Mouse (Mus musculus): ENCODE results near the gene Ergic1. TPM values are rescaled to one million over a fixed set of nuclear protein-coding genes. Genes with fewer than 3 reads are reported as not detected.

The Ergic1 gene
- polyA plus RNA-seq, 1 experiment from 2014 or later: 97.0 TPM

DNA sequence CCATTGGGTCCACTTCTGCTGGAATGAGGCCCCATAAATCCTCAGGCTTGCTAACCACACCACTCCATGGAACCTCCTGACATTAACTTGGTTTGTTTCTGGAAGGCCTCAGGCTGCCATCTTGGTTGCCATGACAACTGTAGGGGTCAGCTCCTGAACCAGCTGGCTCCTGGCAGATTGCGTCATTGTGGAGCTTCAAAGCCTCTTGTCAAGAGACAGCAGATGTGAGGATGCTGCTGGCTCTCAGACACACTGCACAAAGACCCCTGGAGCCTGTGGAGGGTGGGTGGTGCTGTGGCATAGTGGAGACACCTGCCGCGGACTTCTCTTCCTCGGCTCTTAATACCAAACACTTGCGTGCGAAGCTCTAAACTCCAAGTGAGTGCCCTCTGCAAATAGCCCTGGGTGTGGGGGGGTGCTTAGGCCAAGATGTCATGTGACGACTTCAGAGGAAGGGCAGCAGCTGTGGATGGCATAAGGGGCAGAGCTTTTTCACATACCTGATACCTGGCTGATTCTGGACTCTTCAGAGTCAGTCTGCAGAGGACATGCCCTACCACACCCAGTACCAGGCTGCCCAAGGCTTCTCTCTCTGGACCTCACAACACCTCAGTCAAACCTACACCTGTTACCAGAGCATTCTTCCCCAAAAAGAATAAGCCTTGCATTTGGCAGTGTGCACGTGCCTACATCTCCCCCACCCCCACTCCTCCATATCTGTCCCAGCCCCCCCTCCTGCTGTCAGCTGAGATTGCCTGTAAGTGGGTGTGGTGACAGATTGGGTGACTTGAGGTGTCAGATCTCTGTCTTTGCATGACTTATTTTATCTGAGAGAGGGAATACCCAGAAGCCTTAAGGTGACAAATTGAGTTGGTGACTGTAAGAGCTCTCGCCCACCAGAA lies 83.5 kb downstream of the Ergic1 start:
- ATAC-seq: peak; percentile 60
- no peaks in the 10 kb centered on the region for H3K4me1 ChIP-seq (ENCODE audit: control insufficient read depth, insufficient read depth, low read depth, low read length)
- 41% methylated on average over 9 of the region's 9 CpGs for WGBS
- no peaks in the 10 kb centered on the region for H3K27me3 ChIP-seq (replicated peaks; ENCODE audit: control insufficient read depth, insufficient read depth, low read length)
- H3K36me3 ChIP-seq (ENCODE audit: control insufficient read depth, insufficient read depth, low read length): peaks cover 41% of the 10 kb centered on the region
- no peak overlapping the region for H3K27ac ChIP-seq (ENCODE audit: low read depth, low read length)
- H3K4me3 ChIP-seq (ENCODE audit: low read length): no peak overlapping the region
- no peak overlapping the region for H3K4me2 ChIP-seq (ENCODE audit: low read length)
- no peaks in the 10 kb centered on the region for H3K9me3 ChIP-seq (ENCODE audit: control insufficient read depth, low read length)
- H3K9ac ChIP-seq (ENCODE audit: low read depth, low read length): no peak overlapping the region

GRCm38 (mm10) chr17:26645411-26645854 lies 84.1 kb downstream of the Ergic1 start:
- Histone ChIP-seq H3K9ac (ENCODE audit: low read depth, low read length) (no peak overlapping the region), H3K4me1 (ENCODE audit: control insufficient read depth, insufficient read depth, low read depth, low read length) (no peaks in the 10 kb centered on the region), H3K36me3 (ENCODE audit: control insufficient read depth, insufficient read depth, low read length) (peaks cover 39% of the 10 kb centered on the region), H3K4me2 (ENCODE audit: low read length) (no peak overlapping the region), H3K27ac (ENCODE audit: low read depth, low read length) (no peak overlapping the region), H3K9me3 (ENCODE audit: control insufficient read depth, low read length) (no peaks in the 10 kb centered on the region), H3K27me3 (replicated peaks; ENCODE audit: control insufficient read depth, insufficient read depth, low read length) (no peaks in the 10 kb centered on the region), H3K4me3 (ENCODE audit: low read length) (no peak overlapping the region)
- no peak for ATAC-seq
- WGBS: 91% methylated on average over 8 of the region's 8 CpGs

DNA sequence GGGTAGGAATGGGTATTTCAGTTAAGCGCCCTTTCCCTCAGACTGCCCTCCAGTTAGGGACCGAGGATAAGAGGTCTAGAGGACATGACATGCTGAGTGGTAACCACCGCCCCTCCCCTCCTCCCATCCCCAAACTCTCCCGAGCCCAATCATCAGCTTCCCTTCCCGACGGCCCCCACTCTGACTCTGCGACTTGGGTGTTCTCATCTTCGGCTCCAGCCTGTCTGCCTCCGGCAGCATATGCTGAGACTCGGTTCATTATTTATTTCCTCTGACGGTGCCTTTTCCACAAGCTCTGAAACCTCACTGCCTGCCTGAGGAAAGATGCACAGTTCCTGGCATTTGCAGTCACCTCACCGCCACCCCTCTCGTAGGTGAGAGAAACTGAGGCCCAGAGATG lies 86.0 kb downstream of the Ergic1 start:
- peaks cover 23% of the 10 kb centered on the region for H3K36me3 ChIP-seq (ENCODE audit: control insufficient read depth, insufficient read depth, low read length)
- H3K4me1 ChIP-seq (ENCODE audit: control insufficient read depth, insufficient read depth, low read depth, low read length): no peaks in the 10 kb centered on the region
- ATAC-seq: no peak
- WGBS: 78% methylated on average over 13 of the region's 13 CpGs
- H3K27me3 ChIP-seq (replicated peaks; ENCODE audit: control insufficient read depth, insufficient read depth, low read length): no peaks in the 10 kb centered on the region
- no peak overlapping the region for H3K27ac ChIP-seq (ENCODE audit: low read depth, low read length)
- no peaks in the 10 kb centered on the region for H3K9me3 ChIP-seq (ENCODE audit: control insufficient read depth, low read length)
- no peak overlapping the region for H3K4me3 ChIP-seq (ENCODE audit: low read length)
- H3K4me2 ChIP-seq (ENCODE audit: low read length): no peak overlapping the region
- no peak overlapping the region for H3K9ac ChIP-seq (ENCODE audit: low read depth, low read length)

DNA sequence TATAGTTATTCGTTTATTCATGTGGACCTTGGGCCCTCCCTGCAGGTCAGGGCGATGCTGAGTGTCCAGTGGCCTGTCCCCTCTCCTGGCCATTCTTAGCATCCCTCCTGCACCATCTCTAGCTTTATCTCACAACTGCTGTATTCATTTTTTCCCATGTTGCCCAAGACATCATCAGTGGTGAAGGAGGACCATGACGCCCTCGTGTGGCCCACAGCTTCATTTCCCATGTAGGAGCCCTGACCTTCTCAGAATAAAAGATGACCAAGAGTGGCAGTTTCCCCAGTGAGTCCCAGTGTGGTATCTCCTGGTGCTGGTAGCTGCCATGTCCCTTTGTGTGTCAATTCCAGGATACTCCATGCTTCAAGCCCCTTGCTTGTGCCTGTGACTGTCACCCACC lies 88.3 kb downstream of the Ergic1 start:
- Histone ChIP-seq H3K4me2 (ENCODE audit: low read length) (no peak overlapping the region), H3K9ac (ENCODE audit: low read depth, low read length) (no peak overlapping the region), H3K27me3 (replicated peaks; ENCODE audit: control insufficient read depth, insufficient read depth, low read length) (no peaks in the 10 kb centered on the region), H3K9me3 (ENCODE audit: control insufficient read depth, low read length) (no peaks in the 10 kb centered on the region), H3K4me3 (ENCODE audit: low read length) (no peak overlapping the region), H3K36me3 (ENCODE audit: control insufficient read depth, insufficient read depth, low read length) (peaks cover 11% of the 10 kb centered on the region), H3K27ac (ENCODE audit: low read depth, low read length) (no peak overlapping the region), H3K4me1 (ENCODE audit: control insufficient read depth, insufficient read depth, low read depth, low read length) (no peaks in the 10 kb centered on the region)
- ATAC-seq: no peak
- WGBS: 82% methylated on average over 4 of the region's 4 CpGs

DNA sequence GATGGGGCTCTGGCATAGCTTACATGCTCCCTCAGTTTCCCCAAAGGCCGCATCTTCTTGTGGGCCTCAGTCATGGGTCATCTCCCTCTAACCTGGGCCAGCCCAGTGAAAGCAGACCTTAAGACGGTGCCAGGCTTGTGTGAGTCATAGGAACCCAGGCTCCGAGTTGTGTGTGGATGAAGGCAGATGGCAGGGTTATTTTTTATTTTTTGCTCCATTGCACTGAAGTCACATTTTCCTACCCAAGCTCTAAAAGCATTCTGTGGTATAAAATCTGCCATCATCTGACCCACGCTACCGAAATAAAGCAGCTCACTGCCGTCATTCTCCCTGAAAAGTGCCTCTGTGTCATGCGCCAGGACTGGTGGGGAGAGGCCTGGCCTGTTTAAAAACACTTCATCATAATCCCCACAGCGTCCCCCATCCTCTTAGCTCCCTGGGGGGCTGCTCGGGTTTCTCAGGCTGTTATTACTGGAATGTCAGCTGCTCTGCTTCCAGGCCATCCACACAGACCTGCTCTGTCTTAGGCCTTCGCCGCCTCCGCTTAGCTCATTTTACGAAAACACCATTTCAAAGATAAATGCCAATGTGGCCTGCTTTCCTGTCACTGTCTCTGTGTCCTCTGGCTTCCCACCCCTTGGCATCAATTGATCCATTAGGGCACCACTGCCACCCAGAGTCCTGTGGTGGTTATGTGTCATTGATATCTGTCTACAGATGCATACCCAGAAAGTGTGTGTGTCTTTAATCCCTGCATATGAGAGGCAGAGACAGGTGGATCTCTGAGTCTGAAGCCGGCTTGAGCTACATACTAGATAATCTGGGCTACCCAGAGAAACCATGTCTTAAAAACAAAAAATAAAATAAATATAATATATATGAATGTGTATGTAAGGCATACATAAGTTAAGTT lies 89.4 kb downstream of the Ergic1 start:
- no peaks in the 10 kb centered on the region for H3K27me3 ChIP-seq (replicated peaks; ENCODE audit: control insufficient read depth, insufficient read depth, low read length)
- no peak for ATAC-seq
- WGBS: 76% methylated on average over 14 of the region's 14 CpGs
- H3K4me2 ChIP-seq (ENCODE audit: low read length): no peak overlapping the region
- no peak overlapping the region for H3K4me3 ChIP-seq (ENCODE audit: low read length)
- H3K27ac ChIP-seq (ENCODE audit: low read depth, low read length): peak overlapping the region; percentile 48; the same call in 1 of the 2 replicates
- peaks cover 18% of the 10 kb centered on the region for H3K36me3 ChIP-seq (ENCODE audit: control insufficient read depth, insufficient read depth, low read length)
- H3K9me3 ChIP-seq (ENCODE audit: control insufficient read depth, low read length): no peaks in the 10 kb centered on the region
- H3K9ac ChIP-seq (ENCODE audit: low read depth, low read length): no peak overlapping the region; the same call in 1 of the 2 replicates
- H3K4me1 ChIP-seq (ENCODE audit: control insufficient read depth, insufficient read depth, low read depth, low read length): no peaks in the 10 kb centered on the region

GRCm38 (mm10) chr17:26658854-26659572 lies 97.7 kb downstream of the Ergic1 start:
- Histone ChIP-seq H3K9me3 (ENCODE audit: control insufficient read depth, low read length) (no peaks in the 10 kb centered on the region), H3K4me1 (ENCODE audit: control insufficient read depth, insufficient read depth, low read depth, low read length) (peaks cover 9% of the 10 kb centered on the region), H3K4me2 (ENCODE audit: low read length) (no peak overlapping the region), H3K36me3 (ENCODE audit: control insufficient read depth, insufficient read depth, low read length) (peaks cover 17% of the 10 kb centered on the region), H3K4me3 (ENCODE audit: low read length) (no peak overlapping the region), H3K9ac (ENCODE audit: low read depth, low read length) (no peak overlapping the region), H3K27me3 (replicated peaks; ENCODE audit: control insufficient read depth, insufficient read depth, low read length) (no peaks in the 10 kb centered on the region), H3K27ac (ENCODE audit: low read depth, low read length) (no peak overlapping the region)
- 34% methylated on average over 21 of the region's 21 CpGs for WGBS
- ATAC-seq: no peak

DNA sequence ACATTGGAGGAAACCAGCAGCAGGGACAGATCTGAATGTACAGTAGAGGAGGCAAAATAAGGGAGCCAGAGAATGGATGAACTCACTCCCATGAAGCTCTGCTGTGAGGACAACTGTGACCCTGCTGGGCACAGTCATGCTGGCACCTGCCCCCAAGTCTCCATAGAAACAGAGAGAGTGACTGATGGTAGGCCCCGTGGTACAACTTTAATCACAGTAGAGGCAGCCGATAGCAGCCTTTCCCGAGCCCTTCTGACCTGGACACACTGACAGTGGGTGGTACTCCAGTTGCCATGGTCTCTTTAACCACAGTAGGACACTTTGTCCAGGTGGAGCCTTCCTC lies 98.3 kb downstream of the Ergic1 start:
- no peak overlapping the region for H3K4me3 ChIP-seq (ENCODE audit: low read length)
- 43% methylated on average over 3 of the region's 3 CpGs for WGBS
- H3K27ac ChIP-seq (ENCODE audit: low read depth, low read length): no peak overlapping the region
- no peak overlapping the region for H3K4me2 ChIP-seq (ENCODE audit: low read length)
- no peaks in the 10 kb centered on the region for H3K27me3 ChIP-seq (replicated peaks; ENCODE audit: control insufficient read depth, insufficient read depth, low read length)
- peaks cover 9% of the 10 kb centered on the region for H3K4me1 ChIP-seq (ENCODE audit: control insufficient read depth, insufficient read depth, low read depth, low read length)
- H3K36me3 ChIP-seq (ENCODE audit: control insufficient read depth, insufficient read depth, low read length): peaks cover 17% of the 10 kb centered on the region
- H3K9ac ChIP-seq (ENCODE audit: low read depth, low read length): no peak overlapping the region
- no peaks in the 10 kb centered on the region for H3K9me3 ChIP-seq (ENCODE audit: control insufficient read depth, low read length)
- no peak for ATAC-seq

- Histone ChIP-seq H3K27ac (ENCODE audit: low read depth, low read length) (no peak overlapping the region), H3K27me3 (replicated peaks; ENCODE audit: control insufficient read depth, insufficient read depth, low read length) (no peaks in the 10 kb centered on the region), H3K9me3 (ENCODE audit: control insufficient read depth, low read length) (no peaks in the 10 kb centered on the region), H3K4me3 (ENCODE audit: low read length) (peak overlapping the region; percentile 13; the same call in 1 of the 2 replicates), H3K4me2 (ENCODE audit: low read length) (peak overlapping the region; percentile 50), H3K4me1 (ENCODE audit: control insufficient read depth, insufficient read depth, low read depth, low read length) (peaks cover 9% of the 10 kb centered on the region), H3K9ac (ENCODE audit: low read depth, low read length) (peak overlapping the region; percentile 51; the same call in 1 of the 2 replicates), H3K36me3 (ENCODE audit: control insufficient read depth, insufficient read depth, low read length) (peaks cover 10% of the 10 kb centered on the region)
- 24% methylated on average over 20 of the region's 21 CpGs for WGBS
- peak; percentile 62 for ATAC-seq
These were observed 99.1 kb downstream of the Ergic1 start for GRCm38 (mm10) chr17:26660192-26660912.

Data from hindbrain, embryonic 16.5 days (tissue).